Mouse (Mus musculus) megakaryocyte, embryonic 14.5 days (primary cell): Measurements from ENCODE around the gene Ehmt1.

Experiments
- FLI1 ChIP-seq: IDR thresholded peaks from 2 replicates; pipeline ENCODE4 v1.6.1; 2012; ENCODE audit warnings: low read length, inconsistent platforms, mixed read lengths
- GATA1 ChIP-seq: IDR thresholded peaks from 3 replicates; pipeline ENCODE4 v1.6.1; 2012; ENCODE audit warnings: mixed read lengths, low read length, inconsistent platforms, borderline replicate concordance

DNA sequence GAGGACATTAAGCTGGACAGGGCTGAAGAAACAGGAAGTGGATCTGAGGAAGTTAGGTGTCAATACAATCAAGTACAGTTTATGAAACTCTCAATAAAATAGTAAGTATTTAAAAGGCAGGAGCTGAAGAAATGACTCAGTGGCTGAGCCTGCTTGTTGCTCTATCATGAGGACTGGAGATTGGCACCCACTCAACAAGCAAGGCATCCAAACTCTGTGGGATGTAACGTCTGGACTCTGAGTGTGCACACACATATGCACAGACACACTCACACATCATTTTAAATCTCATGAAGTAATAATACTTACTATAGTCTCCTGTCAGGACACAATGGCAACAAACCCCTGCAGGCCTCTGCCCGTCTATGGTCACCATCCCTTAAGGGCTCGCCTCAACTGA lies 112.4 kb downstream of the Ehmt1 start:
- TF ChIP-seq GATA1 = no peak
- TF ChIP-seq FLI1 = no peak
